Mouse (Mus musculus): ENCODE data around the gene Gm35315.
"Not testable (repeated sequence)": the region's sequence is repeated elsewhere in the genome, so short reads cannot be mapped to it uniquely, and the experiment has no call there.

The Gm35315 gene

GRCm38 (mm10) chr5:110094030-110094846, at the start of gene Gm35315:
TSS of gene Gm35315 (minus strand) at chr5:110094420.
- DNase-seq (ENCODE audit: low read depth, low spot score), result peak; percentile 92

- DNase-seq (ENCODE audit: low read depth, low spot score), result peak; percentile 33
Observed at GRCm38 (mm10) chr5:110143007-110143406, 48.8 kb upstream of the Gm35315 start.

DNA sequence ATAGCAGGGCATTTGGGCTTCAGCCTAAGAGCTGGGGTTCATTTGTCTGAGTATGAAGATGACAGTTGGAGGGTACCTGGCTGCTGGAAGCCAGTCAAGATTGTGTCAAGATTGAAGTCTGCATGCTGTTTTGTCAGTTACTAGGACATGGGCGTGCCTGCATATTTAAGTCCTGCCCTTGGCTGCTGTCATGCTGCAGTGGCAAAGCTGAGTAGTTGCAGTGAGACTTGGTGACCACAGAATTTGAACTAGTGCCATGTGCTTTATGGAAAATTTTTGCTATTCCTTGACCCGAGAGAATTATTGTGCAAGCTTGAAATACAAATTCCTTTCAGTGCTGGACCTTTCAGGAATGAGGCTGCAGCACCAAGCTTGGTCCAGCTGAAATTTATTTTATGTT, 48.1 kb upstream of the Gm35315 start:
- DNase-seq (ENCODE audit: low read depth, low spot score), result no peak

- no peak for DNase-seq (ENCODE audit: low read depth, low spot score)
Observed at GRCm38 (mm10) chr5:110140424-110140823, 46.2 kb upstream of the Gm35315 start.

DNA sequence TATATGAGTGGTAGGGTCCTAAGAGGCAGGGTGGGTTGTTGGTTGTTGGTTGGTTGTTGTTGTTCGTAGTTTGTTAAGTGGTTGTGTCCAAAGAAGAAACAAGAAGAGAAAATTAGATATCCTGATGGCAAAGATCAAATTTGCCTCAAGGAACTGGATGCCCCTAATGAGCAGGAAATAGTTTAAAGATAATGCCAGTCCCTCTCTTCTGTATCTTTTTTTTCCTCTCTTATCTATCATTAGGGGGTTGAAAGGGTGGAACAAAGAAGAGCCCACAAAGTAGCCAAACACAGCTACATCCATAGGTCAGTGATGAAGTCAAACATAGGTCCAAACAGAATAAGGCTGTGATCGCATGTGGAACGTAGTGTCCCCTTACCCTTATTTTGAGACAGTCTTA, 45.1 kb upstream of the Gm35315 start:
- DNase-seq (ENCODE audit: low read depth, low spot score), result no peak

DNA sequence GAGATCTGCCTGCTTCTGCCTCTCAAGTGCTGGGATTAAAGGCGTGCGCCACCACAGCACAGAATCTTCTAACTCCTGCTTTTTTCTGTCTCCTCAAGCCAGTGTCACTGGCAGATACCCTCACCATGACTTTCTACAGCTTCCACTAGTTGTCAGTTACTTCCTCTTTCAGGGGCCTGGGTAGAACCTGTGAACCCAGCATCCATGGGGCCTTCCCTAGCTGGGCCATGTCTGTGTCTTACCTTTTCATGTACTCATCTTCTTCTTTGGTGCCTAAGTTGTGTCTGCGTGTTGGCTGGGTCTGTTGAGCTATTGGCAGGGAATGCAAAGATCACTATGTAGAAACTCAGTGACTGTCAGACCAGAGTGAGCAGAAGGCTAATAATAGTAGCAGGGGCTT, 43.6 kb upstream of the Gm35315 start:
- no peak for DNase-seq (ENCODE audit: low read depth, low spot score)

DNA sequence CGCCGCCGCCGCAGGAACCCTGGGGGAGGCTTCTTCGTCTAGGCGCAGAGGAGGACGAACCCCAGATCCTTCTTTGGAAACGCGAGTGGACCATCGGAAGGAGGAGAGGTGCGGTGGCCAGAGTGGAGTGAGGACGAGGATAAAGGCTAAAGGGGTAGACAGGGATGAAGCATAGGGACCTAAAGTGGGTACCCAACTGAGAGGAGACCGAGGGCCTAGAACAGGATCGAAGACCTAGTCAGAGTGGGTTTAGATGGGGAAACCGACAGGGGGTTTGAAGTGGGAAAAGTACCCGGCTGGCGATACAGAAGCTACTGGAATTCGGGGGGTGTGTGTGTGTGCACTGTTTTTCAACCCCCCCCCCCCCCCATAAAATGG, 41.9 kb upstream of the Gm35315 start:
- no peak for DNase-seq (ENCODE audit: low read depth, low spot score)

- DNase-seq (ENCODE audit: low read depth, low spot score), result peak; percentile 99
Observed at GRCm38 (mm10) chr5:110135293-110136086, 41.3 kb upstream of the Gm35315 start, which contains the start of gene Chfr. TSS of gene Chfr (plus strand) at chr5:110135842.

GRCm38 (mm10) chr5:110122380-110122779, 28.2 kb upstream of the Gm35315 start:
- not testable (repeated sequence) for DNase-seq (ENCODE audit: low read depth, low spot score)

DNA sequence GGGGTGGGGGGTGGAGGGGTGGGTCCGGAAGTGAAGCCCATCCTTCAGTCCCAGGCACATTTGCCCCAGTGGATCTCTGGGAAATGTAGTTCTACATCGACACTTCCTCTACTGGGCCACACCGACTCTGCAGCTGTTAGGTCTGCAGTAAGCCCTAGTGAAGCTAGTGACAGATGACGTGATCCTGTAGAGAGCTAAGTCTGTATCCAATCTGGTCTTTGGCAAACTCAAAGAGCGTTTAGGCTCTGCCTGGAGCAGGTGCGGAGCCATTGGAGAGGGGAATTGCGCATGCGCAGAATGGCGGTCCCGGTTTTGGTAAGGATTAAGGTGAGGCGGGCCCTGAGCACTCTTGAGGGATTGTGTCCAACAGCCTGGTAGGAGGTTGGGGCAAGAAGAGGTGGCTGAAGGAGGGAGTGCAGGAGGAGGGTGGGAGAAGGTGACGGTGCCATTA, 15.8 kb upstream of the Gm35315 start, which contains the start of gene Zfp605:
Gene Zfp605 (plus strand): TSS at position 102 of the 451 bp plus-strand sequence.
- peak; percentile 87 for DNase-seq (ENCODE audit: low read depth, low spot score)

DNA sequence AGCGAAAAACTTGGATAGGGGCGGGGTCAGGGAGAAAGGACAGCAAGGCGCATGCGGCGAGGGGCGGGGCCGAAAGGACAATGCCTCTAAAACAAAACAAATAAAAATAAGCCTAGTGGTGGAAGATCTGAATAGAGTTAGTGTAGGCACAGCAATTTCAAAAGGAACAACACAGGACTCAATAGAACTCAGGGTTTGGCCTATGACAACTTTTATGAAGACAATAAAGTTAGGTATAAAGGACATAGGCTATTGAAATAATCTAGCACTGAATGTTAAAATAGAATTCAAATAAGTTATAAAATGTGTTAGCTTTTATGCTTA, 14.0 kb upstream of the Gm35315 start:
- no peak for DNase-seq (ENCODE audit: low read depth, low spot score)

GRCm38 (mm10) chr5:110107581-110108304, 13.5 kb upstream of the Gm35315 start, which contains the start of gene Gtpbp6:
TSS of gene Gtpbp6 (minus strand) at chr5:110108197.
- DNase-seq (ENCODE audit: low read depth, low spot score), result peak; percentile 97

- no peak for DNase-seq (ENCODE audit: low read depth, low spot score)
Observed at GRCm38 (mm10) chr5:110106901-110107564, 12.8 kb upstream of the Gm35315 start.

- peak; percentile 20 for DNase-seq (ENCODE audit: low read depth, low spot score)
Observed at GRCm38 (mm10) chr5:110106140-110106871, 12.1 kb upstream of the Gm35315 start.

DNA sequence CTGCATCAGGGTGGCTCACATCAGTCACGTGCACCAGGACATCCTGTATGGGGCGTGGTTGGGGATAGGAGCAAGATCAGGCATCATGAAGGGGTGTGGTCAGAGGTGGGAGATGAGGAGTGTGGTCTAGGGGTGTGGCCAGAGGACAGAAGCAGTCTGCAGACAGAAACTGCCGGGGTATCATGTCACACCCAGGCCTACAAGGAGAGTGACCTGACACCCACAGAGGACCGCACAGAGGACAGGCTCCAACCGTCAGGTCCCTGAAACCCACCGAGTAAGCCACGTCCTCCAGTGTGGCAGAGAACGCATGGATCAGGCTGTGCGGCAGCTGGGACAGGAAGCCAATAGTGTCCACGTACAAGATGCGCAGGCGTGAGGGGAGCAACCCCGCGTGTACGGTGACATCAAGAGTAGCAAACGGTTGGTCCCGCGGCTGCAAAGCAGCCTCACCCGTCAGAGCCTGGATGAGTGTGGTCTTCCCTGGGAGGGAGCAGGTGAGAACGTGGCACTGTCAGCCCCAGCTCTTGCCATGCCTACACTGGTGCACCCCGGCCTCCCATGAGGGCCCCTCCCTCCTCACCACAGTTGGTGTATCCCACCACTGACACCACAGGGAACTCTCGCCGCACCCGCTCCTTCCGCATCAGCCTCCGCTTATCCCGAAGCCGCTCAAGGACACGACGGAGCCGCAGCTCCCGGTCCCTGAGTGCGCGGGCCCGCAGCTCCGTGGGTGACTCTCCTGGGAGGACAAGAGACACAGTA, 10.6 kb upstream of the Gm35315 start:
- DNase-seq (ENCODE audit: low read depth, low spot score), result no peak

GRCm38 (mm10) chr5:110103901-110104615, 9.8 kb upstream of the Gm35315 start:
- no peak for DNase-seq (ENCODE audit: low read depth, low spot score)

GRCm38 (mm10) chr5:110102853-110103625, 8.8 kb upstream of the Gm35315 start:
- DNase-seq (ENCODE audit: low read depth, low spot score), result peak; percentile 7

DNA sequence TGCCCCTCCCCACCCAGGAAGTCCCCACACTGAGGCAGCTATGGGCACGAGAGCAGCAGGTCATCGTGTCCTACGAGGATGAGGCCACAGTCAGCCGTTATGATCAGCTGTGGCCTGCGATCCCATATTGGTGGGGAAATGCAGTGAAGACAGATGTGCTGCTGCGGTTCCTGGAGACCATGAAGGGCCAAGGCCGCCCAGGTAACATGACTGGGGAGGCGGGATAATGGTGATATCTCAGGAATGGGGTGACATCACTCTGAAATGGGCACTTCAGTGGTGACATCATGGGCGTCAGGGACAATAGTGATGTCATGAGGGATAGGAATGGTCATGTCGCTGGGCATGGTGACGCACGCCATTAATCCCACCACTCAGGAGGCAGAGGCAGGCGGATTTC, 8.2 kb upstream of the Gm35315 start:
- no peak for DNase-seq (ENCODE audit: low read depth, low spot score)
